Mouse (Mus musculus) layer of hippocampus, adult 11-12 months (tissue): ENCODE data around the gene Cblc.

Experiments used
- DNase-seq: peaks from one replicate; pipeline ENCODE4 v3.0.0; 2022; ENCODE audit warnings: low spot score

The Cblc gene

GRCm38 (mm10) chr7:19781741-19782140 is 14.9 kb downstream of the Cblc start:
- DNase-seq, result no peak

DNA sequence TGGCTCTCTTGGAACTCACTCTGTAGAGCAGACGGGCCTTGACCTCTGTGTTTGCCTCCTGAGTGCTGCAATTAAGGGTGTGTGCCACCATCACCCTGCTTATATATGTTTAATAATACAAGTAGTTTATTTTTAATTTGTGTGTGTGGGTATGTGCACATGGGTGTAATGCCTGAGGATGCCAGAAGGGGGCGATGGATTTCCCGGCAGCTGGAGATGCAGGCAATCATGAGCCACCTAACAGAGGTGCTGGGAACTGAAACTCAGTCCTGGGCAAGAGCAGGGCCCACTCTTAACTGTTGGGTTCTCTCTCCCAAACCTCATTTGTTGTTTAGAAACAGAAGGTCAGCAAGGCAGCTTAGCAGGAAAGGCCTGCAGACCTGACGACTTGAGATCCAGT is 16.7 kb downstream of the Cblc start:
- no peak for DNase-seq

DNA sequence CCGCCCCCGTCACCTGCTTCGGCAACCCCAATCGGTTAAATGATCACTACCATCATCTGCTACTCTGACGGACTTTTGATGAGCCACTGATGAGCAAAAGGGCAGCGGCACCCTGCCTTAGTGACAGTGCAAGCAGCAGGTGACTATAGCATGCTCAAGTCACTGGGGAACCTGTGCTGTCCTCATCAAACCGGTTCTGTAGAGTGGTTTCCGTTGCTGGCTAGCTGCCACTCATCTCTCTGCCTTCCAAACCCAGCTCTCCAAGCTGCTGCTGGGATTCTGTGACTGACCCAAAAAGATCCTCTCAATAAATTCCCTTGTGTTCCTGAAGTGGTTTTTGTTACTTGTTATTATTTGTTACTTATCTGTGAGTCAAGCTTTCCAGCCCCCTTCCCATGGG is 18.0 kb downstream of the Cblc start:
- no peak for DNase-seq

DNA sequence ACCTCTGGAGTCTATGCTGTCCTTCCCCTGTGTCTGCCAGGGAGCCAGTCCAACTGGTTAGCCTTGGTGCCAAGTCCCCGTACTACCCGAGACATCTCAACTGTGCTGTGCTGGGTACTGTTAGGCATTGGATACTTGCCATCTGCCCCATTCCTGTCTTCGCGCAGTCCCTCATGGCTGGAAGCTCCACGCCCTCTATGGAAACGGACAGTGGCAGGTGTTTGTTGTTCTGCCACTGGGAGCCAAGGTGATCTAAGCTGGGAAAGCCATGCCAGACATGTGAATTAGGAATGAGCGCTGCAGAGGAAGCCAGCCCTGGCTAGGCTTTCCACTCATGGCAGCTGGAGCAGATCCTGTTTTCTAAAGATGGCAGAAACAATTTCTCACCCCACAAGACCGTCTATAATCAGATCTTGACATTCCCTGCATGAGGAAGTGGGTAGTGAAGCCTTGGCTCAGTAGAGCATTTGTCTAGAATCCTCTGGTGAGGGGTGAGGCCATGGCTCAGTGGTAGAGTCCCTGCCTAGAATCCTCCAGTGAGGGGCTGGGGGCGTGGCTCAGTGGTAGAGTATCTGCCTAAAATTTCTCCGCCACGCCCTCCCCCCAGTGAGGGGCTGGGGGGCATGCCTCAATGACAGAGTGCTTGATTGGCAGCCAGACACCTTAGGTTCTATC is 19.4 kb downstream of the Cblc start:
- DNase-seq, result no peak

DNA sequence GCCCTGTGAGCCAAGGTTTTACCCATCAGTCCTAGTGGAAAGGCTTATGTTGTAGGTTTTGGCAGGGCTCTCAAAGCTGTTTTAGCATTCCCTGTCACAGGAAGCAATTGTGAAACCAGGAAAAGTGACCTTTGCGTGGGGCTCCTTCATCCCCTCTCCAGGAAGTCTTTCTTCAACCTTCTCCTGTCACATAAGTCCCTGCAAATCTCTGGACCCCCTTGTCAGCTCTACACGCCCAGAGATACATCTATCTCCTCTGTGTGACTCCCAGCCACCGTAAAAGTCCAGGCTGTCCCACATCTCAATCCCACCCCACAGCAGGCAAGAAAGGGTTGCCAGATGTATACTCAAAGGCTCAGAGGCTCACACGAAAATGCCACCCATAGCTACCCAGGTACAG is 24.9 kb downstream of the Cblc start:
- DNase-seq, result no peak

DNA sequence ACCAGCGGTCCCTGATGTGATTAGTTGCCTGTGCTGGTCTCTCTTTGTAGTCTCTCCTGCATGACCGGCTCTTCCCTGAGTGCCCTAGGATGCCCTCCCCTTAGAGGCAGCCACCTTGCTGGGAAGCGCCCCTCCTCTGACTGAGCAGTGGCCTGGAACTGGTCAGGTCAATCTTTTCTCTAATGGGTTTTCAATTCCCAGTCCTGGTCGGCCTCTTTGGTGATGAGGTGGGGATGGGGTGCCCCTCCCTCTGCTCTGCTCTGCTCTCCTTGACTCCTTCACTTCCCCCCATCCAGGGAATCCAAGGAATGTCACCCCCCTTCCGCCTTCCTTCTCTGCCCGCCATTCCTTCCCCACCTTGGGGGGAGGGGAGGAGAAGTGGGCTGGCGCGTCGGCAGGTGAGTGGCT is 25.6 kb downstream of the Cblc start, which contains the start of gene Bcam:
TSS of gene Bcam (minus strand) at position 33 of the 408 bp plus-strand sequence.
- no peak for DNase-seq

GRCm38 (mm10) chr7:19770375-19770754 is 26.2 kb downstream of the Cblc start:
- peak; percentile 38 for DNase-seq

GRCm38 (mm10) chr7:19769434-19770374 is 26.9 kb downstream of the Cblc start:
- no peak for DNase-seq

DNA sequence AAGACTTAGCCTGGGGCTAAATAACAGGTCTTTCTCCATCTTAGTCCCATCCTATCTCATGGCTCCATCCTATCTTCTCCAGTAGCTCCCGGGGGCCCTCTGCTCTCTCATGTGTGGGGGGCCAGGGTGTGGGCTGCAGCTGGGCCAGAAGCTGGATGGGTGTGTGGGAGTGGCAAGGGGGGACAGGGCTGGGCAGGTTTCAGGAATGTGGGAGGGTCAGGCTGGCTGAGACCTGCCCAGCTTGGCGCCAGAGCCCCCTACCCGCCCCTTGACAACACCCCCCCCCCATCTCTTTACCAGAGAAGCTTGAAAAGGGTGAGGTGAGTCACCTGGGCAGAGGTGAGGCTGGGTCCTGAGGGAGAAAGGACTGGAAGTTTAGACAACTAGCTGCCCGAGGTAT is 27.6 kb downstream of the Cblc start:
- DNase-seq, result no peak

- no peak for DNase-seq
Observed at GRCm38 (mm10) chr7:19768251-19768650, 28.4 kb downstream of the Cblc start.

DNA sequence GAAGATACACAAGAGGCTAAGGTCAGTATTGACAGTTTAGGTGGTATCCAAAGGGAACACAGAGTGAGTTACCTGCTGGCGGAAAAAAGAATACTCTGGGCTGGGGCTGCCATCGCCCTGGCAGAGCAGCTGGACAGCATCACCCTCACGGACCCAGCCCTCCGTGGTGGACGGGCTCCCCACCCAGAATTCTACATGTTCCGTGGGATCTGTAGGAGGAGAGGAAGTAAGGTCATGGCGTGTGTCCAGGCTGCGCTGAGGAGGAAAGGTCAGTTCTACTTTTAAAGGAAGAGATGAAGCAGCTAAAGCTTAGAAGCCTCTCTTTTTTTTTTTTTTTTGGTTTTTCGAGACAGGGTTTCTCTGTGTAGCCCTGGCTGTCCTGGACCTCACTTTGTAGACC is 32.0 kb downstream of the Cblc start:
- no peak for DNase-seq

DNA sequence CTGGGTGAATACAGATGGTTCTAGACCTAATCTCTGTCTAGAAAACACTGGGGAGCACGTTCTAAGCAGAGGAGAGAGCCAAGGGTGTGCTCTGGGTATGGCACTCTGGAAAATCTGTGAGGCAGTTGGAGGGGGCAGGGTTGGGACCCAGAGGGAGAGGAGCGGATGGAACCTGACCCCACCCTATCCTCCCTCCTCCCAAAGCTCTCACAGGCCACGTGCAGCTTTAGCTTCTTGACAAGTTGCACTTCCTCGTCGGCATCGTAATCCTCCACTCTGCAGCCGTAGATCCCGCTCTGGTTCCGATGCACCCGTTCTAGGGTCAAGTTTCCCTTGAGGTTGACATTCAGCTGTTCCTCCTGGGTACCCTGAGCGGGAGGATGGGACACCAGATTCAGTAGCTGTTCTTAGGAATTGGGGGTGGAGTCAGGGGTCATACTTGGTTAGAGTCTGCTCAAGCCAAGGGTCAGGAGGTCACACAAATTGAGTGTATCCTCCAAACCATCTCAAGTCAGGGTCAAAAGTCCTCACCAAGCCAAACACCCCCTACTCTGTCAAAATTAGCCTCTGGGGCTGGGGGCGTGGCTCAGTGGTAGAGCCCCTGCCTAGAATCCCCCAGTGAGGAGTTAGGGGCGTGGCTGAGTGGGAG is 32.7 kb downstream of the Cblc start:
- DNase-seq, result no peak

- DNase-seq, result no peak
Observed at GRCm38 (mm10) chr7:19762283-19762682, 34.3 kb downstream of the Cblc start.

DNA sequence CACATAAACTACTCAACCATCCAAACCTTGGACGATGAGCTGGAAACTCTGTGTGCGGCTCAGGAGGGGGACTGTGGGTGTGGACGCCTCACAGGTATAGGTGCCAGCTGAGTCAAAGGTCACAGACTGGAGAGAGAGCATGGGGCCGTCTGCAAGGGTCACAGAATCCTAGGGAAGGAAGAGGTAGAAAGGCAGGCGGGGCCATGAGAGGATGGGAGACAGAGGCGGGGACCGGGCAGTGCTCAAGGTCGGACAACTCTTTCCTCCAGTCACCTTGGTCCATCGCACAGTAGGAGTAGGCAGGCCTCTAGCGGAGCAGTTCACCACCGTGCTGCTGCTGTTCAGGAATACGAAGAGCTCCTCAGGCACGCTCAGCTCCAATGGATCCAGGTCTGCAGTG is 36.6 kb downstream of the Cblc start:
- no peak for DNase-seq

- DNase-seq, result no peak
Observed at GRCm38 (mm10) chr7:19758623-19759022, 38.0 kb downstream of the Cblc start.

GRCm38 (mm10) chr7:19755851-19756786 is 40.5 kb downstream of the Cblc start:
- DNase-seq, result no peak

DNA sequence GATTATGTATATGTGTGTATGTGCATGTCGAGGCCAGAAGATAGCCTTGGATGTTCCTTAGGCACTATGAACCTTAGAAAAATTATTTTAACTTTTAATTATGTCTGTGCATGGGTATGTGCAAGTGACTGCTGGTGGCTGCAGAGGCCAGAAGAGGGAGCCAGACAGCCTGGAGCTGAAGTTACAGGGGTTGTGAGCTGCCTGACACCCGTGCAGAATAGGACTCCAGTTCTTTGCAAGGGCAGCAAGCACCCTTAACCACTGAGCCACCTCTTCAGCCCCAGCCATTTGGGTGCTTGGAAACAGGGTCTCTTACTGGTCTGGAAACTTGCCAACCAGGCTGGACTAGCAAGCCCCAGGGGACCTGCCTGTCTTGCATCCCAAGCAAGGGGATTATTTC is 41.6 kb downstream of the Cblc start:
- DNase-seq, result no peak

- no peak for DNase-seq
Observed at GRCm38 (mm10) chr7:19754065-19754464, 42.5 kb downstream of the Cblc start.

- DNase-seq, result no peak
Observed at GRCm38 (mm10) chr7:19753587-19753986, 43.0 kb downstream of the Cblc start.

DNA sequence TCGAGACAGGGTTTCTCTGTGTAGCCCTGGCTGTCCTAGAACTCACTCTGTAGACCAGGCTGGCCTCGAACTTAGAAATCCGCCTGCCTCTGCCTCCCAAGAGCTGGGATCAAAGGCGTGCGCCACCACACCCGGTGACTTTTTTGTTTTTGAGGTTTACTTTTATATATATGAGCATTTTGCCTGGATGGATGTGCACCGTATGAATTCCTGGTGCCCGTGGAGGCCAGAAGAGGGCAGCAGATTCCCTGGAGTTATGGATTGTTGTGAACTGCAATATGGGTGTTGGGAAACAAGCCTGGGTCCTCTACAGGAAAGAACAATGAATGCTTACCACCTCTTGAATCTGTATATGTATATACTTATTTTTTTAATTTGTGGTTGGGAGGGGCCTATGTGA is 44.0 kb downstream of the Cblc start:
- no peak for DNase-seq

DNA sequence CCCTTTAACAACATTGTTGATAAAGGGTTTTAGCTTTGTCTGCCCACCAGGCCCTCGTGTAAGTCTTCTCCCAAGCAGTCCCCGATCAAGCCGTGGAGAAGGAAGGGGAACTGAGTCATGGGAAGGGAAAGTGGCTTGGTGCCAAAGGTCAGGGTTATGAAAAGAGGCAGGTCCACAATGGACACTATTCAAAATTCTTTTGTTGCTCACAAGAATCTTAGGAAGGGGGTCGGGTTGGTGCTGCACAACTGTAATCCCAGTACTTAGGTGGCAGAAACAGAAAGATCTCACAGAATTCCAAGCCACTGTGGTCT is 45.6 kb downstream of the Cblc start:
- no peak for DNase-seq
